Mouse (Mus musculus) kidney, postnatal 36 days (tissue): Measurements from ENCODE around the gene Rhou.
"Not testable (repeated sequence)": the region's sequence is repeated elsewhere in the genome, so short reads cannot be mapped to it uniquely, and the experiment has no call there.

Experiments used
- DNase-seq, 2 experiments: peaks; one replicate each; pipeline ENCODE4 v3.0.0; 2021 to 2022; ENCODE audit warnings: mixed read lengths in 2 of 2

Gene Rhou

DNA sequence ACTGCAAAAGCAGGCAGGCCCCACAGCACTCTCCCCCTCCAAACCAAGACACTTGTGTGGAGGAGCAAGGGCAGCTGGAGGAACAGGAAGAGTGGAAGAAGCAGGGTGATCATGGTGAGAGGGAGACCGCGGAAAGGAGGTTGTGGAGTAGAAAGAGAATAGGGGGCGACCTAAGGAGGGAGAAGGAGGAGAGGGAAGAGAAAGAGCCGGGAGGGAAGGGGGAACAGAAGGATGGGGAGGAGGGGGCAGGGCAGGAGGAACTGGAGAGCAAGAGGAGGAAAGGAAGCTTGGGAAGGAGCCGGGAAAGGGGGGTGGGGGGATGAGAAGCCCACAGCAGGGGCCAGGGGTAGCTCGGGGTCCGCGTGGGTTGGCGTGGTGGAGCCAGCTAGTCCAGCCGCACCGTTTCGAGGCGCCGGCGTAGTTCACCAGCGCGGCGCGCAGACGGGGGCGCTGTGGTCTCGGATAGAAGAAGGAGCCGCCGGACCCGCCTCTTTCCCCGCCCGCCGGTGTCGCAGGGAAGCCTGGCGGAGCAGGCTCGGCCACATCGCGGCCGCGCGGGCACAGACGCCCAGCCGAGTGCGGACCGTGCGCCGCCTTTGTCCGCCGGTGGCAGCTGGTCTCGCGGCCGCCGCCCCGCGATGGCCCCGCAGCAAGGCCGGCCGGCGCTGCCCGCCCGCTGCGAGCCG, at the start of gene Rhou:
TSS of gene Rhou (plus strand) at position 622 of the 686 bp plus-strand sequence.
- DNase-seq: peak; percentile 93 to 98

- not testable (repeated sequence) for DNase-seq
Observed at GRCm38 (mm10) chr8:123612652-123613051, 41.1 kb upstream of the Rhou start.

GRCm38 (mm10) chr8:123623523-123623922, 30.2 kb upstream of the Rhou start:
- not testable (repeated sequence) for DNase-seq

GRCm38 (mm10) chr8:123624274-123624673, 29.5 kb upstream of the Rhou start:
- no peak for DNase-seq

DNA sequence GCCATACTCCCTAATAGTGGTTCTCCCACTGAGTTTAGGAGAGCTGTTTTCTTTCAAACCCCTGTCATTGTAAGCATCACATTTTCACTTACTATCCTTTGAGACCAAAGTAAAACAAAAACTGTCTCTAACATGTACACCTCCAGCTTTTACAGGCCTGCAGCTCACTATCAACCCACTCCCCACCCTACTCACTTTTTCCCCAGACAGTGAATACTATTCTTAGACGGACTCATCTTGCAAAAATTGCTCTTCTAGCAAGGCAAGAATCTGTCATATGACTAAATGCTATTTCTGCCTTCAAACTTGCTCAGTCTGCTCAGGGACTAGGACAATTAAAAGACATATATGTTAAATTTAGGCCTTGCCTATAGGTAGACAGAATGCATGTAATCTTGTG, 29.0 kb upstream of the Rhou start:
- DNase-seq: no peak

- no peak for DNase-seq
Observed at GRCm38 (mm10) chr8:123625717-123626116, 28.0 kb upstream of the Rhou start.

GRCm38 (mm10) chr8:123627410-123628147, 26.1 kb upstream of the Rhou start:
- no peak for DNase-seq

- peak; percentile 66 to 76 for DNase-seq
Observed at GRCm38 (mm10) chr8:123628253-123628967, 25.3 kb upstream of the Rhou start.

DNA sequence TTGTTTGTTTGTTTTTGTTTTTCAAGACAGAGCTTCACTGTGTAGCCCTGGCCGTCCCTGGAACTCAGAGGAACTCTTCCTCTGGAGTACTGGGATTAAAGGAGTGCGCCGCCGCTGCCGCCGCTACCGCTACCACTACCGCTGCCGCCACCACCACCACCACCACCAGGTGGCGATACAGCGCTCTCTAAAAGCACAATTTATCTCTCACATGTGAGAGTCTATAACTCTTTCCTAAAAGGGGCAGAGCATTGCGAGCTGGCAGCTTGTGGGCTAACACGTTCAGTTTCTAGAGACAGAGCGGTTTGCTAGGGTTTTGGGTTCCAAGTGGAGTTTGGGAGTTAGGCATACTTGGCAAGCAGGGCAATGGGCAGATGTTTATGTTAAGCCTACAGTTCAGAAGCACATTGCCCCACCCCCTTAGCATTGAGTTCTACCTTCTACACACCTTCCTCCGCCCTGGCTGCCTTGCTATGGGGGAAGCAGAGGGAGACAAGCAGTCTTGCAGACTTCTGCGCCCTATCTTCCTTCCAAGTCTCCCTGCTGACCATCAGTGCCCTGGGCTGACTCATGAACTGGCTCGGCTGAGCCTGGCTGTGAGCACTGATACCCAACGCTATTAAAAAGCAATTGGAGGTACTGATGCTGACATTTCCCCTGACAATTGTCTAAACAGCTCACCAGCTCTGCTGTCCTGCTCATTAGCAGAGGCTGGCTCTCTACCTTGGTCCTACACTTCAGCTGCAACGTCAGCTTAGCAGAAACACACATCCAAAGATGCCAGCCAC, 24.6 kb upstream of the Rhou start:
- DNase-seq: peak; percentile 50 to 87

DNA sequence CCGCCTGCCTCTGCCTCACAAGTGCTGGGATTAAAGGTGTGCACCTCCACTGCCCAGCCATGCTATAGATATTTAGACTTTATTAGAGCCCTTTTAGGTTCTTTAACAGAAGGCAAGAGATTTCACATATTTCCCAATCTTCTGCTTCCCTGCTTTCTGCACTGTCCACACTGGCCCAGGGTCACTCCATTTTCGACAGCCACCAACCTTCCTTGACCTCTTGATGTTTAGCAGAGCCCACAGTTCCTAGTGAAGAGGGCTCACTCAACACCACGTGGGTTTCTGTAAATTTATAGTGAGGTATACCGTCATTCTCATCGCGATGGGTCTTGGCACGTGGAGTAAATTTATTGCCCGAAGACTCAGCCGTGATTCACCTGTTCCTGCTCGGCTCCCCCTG, 23.7 kb upstream of the Rhou start:
- no peak for DNase-seq

GRCm38 (mm10) chr8:123630841-123631251, 22.9 kb upstream of the Rhou start:
- no peak for DNase-seq

- DNase-seq: not testable (repeated sequence)
Observed at GRCm38 (mm10) chr8:123631746-123632145, 22.0 kb upstream of the Rhou start.

GRCm38 (mm10) chr8:123632257-123632656, 21.5 kb upstream of the Rhou start:
- DNase-seq: no peak

DNA sequence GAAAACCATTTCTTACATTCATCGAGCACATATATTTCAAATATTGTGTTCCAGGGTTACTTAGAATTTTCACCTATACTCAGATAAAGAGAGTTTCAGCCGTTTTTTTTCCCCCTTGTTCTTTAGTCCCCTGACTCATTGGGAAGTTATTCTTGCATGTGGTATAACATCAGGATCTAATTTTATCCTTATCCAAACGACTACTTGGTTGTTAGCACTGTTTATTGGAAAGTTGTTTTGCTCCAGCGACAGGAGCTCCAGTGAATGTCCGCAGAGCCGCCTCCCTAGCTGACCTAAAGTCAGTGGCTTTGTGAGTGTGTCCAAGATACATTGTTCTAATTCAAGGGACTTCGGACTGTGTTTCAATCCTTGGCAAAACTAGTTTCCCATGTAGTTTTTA, 19.9 kb upstream of the Rhou start:
- no peak for DNase-seq

- no peak for DNase-seq
Observed at GRCm38 (mm10) chr8:123634395-123635131, 19.2 kb upstream of the Rhou start.

DNA sequence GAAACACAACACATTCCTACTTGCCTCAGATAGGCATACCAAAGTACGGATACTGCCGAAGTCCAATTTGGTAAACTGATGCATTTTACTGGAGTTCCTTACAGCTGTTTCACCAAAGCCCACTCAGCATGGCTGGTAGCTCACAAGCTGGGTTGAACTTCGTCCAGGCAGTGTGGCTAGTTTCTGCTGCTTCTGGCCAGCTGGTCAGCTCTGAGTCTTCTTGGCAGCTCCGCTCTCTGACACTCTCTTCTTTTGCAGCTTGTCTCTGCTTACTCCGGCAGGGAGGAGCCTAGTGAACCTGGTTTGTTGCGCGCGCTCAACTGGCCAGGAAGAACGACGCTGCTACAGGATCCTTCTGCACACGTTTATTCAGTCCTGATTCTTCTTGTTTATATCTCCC, 18.1 kb upstream of the Rhou start:
- no peak for DNase-seq

- peak; percentile 52 to 75 for DNase-seq
Observed at GRCm38 (mm10) chr8:123643330-123644051, 10.2 kb upstream of the Rhou start.

- DNase-seq: peak; percentile 60 to 62
Observed at GRCm38 (mm10) chr8:123645229-123645628, 8.5 kb upstream of the Rhou start.

- DNase-seq: peak in 1 of 2 experiments; percentile 19
Observed at GRCm38 (mm10) chr8:123648245-123649170, 5.2 kb upstream of the Rhou start.

DNA sequence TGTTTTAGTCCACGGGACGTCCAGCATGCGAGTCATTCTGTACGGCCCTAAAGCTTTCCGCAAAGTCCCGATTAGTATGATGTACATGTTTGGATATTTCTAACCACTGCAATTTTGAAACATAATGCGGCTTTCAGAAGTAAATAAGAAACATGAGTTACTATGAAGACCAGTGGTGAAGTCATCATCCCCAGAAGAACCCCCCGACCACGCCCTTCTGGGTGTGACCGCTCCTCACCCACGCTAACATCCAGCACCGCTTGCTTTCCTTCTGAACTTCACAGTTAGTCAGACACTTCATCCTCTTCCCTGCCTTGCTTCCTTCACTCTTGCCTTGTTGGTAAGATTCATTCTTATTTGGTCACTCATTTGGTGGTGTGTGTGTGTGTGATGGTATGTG, 4.2 kb upstream of the Rhou start:
- no peak for DNase-seq
